Mouse (Mus musculus) limb, embryonic 15.5 days (tissue): ENCODE results near the gene Fam189b. TPM values are rescaled to one million over a fixed set of nuclear protein-coding genes. Genes with fewer than 3 reads are reported as not detected.
"Not testable (repeated sequence)": the region's sequence is repeated elsewhere in the genome, so short reads cannot be mapped to it uniquely, and the experiment has no call there.

Experiments used
- ATAC-seq: fragments of 200-750 bp; cut with Nextera tagmentation; 2 replicates; pipeline ENCODE4 v1.8.0; 2017; ENCODE audit warnings: low read depth, moderate TSS enrichment; ENCODE audit not compliant: insufficient number of reproducible peaks, low FRiP score, low TSS enrichment
- H3K27ac ChIP-seq: fragments of 300-500 bp; sonication (generic); 2 replicates; pipeline ENCODE4 v1.5.1; 2015; ENCODE audit warnings: moderate library complexity, mild to moderate bottlenecking, inconsistent platforms
- H3K27me3 ChIP-seq: fragments of 300-500 bp; sonication (generic); 2 replicates; pipeline ENCODE4 v1.6.1; 2015; ENCODE audit warnings: inconsistent platforms
- H3K36me3 ChIP-seq: fragments of 300-500 bp; sonication (generic); 2 replicates; pipeline ENCODE4 v1.6.1; 2015; ENCODE audit warnings: inconsistent platforms
- H3K4me1 ChIP-seq: fragments of 300-500 bp; sonication (generic); 2 replicates; pipeline ENCODE4 v1.6.1; 2015; ENCODE audit warnings: inconsistent platforms
- H3K4me2 ChIP-seq: fragments of 300-500 bp; sonication (generic); 2 replicates; pipeline ENCODE4 v1.6.1; 2015; ENCODE audit warnings: mild to moderate bottlenecking, inconsistent platforms
- H3K4me3 ChIP-seq: fragments of 300-500 bp; sonication (generic); 2 replicates; pipeline ENCODE4 v1.5.1; 2015; ENCODE audit warnings: mild to moderate bottlenecking, inconsistent platforms
- H3K9ac ChIP-seq: fragments of 300-500 bp; sonication (generic); 2 replicates; pipeline ENCODE4 v1.6.1; 2015; ENCODE audit warnings: inconsistent platforms
- H3K9me3 ChIP-seq: fragments of 300-500 bp; sonication (generic); 2 replicates; pipeline ENCODE4 v1.6.1; 2016; ENCODE audit warnings: inconsistent platforms
- WGBS: fragments of 180-500 bp; shearing (Covaris S2); methylation state at CpG from one replicate; pipeline ENCODE4 v1.1.7; 2015; 5-methylcytosine and 5-hydroxymethylcytosine counted together
- polyA plus RNA-seq: library from polyadenylated mRNA; unstranded; fragments of >200 nt; fragmentation: Nextera tagmentation; extraction: Ambion mirVana; gene quantifications from 2 replicates; pipeline ENCODE4 v1.2.1, GENCODE M21; 2015

The Fam189b gene
- polyA plus RNA-seq, 1 experiment from 2014 or later, result 31.4 TPM

DNA sequence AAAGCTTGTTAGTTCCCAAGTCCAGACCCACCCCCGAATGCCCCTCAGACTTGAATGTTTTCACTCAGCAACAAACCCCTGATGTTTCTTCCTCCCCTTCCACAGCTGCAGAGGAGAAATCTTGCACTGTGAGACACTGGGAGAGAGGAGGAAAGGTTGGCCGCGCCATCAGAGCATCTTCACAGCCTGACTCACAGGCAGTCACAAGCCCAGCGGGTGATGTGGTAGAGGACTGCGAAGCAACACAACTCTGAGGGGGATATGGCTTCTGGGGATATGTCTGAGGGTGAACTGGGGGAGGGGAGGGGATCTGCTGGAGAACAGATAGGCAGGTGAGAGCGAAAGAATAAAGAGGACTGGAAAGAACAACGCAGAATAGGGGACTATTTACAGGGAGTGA, 24.3 kb upstream of the Fam189b start:
- Histone ChIP-seq H3K9me3 (no peaks in the 10 kb centered on the region), H3K27me3 (peaks cover 22% of the 10 kb centered on the region), H3K4me1 (peaks cover 15% of the 10 kb centered on the region), H3K9ac (no peak overlapping the region), H3K4me2 (no peak overlapping the region), H3K4me3 (no peak overlapping the region), H3K27ac (no peak overlapping the region), H3K36me3 (no peaks in the 10 kb centered on the region)
- WGBS, result 17% methylated on average over 7 of the region's 7 CpGs
- no peak for ATAC-seq

DNA sequence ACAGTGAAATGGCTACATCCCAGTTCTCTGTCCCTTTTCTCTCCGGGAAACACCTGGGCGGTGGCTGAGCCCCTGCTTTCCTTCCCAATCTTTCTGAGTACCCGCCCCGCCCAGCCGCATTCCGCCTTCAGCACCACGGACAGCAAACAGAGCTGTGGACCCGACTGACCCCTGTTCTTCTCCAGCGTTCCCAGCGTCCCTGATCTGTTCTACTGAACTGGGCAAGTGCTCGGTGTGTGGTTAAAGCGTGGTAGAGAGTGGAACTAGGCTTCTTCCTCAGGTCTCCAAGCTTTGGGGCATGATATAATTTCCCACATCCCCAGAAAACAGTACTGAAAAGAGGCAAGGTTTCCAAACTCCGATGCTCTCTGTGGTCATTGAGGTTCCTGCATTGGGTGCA, 23.7 kb upstream of the Fam189b start:
- no peak for ATAC-seq
- H3K27ac ChIP-seq, result no peak overlapping the region
- no peak overlapping the region for H3K9ac ChIP-seq
- H3K36me3 ChIP-seq, result no peaks in the 10 kb centered on the region
- H3K4me1 ChIP-seq, result peaks cover 18% of the 10 kb centered on the region
- peak overlapping the region; percentile 99 for H3K4me2 ChIP-seq
- 3% methylated on average over 13 of the region's 13 CpGs for WGBS
- H3K4me3 ChIP-seq, result peak overlapping the region; percentile 54
- H3K9me3 ChIP-seq, result no peaks in the 10 kb centered on the region
- H3K27me3 ChIP-seq, result peaks cover 22% of the 10 kb centered on the region

DNA sequence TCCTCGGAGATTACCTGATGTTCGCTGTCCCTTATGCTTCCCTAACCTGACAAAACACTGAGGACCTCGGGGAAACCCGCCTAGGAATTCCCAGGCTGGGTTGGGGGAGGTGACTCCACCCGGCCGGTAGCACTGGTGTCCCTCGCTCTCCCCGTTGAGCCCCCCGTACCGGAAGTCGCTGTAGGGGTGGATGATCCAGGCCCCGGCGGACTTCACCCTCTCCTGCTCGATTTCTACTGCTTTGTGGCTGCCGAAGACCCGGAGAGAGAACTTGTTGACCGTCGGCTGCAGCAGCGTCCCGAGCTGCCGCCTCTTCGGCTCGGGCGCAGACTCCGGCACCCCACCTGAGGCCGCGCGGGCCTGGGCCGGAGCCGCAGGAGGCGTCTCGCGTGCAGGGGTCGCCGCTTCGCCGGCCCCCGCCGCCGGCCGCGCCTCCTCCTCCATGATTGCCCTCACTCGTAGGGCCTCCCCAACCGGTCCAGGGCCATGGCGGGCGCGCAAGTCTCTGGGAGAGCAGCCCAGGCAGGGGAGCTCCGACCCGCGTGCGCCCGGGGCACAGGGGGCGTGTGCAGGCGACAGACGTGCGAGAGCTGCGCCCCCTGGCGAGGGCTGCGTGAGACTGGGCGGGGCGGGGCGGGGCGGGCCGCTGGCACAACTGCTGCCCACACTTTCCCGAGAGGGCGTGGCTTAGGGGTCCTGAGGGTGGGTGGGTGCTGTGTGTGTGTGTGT, 23.2 kb upstream of the Fam189b start, which contains the start of gene Hcn3:
Gene Hcn3, minus strand, starts transcription at position 581 of the 729 bp plus-strand sequence.
- peak within 1 kb of the TSS; percentile 99 for H3K4me2 ChIP-seq
- H3K9me3 ChIP-seq, result no peaks in the 10 kb centered on the region
- peaks cover 22% of the 10 kb centered on the region for H3K27me3 ChIP-seq
- ATAC-seq, result peak; percentile 68; the same call in 1 of the 2 replicates
- H3K9ac ChIP-seq, result peak within 1 kb of the TSS; percentile 37
- H3K27ac ChIP-seq, result no peak within 1 kb of the TSS
- H3K36me3 ChIP-seq, result no peaks in the 10 kb centered on the region
- H3K4me1 ChIP-seq, result peaks cover 18% of the 10 kb centered on the region
- peak within 1 kb of the TSS; percentile 54 for H3K4me3 ChIP-seq
- WGBS, result 0% methylated on average over 62 of the region's 66 CpGs

DNA sequence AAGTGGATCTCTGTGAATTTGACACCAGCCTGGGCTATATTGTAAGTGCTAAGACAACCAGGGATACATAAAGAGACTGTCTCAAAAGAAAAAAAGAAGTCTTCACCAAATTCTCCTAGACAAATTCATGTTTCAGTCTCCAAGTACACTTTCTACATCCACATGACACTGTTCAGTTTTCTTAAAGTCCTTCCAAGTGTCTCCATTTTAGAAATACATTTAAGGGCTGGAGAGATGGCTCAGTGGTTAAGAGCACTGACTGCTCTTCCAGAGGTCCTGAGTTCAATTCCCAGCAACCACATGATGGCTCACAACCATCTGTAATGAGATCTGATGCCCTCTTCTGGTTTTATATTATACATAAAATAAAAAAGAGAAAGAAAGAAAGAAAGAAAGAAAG, 21.7 kb upstream of the Fam189b start:
- not testable (repeated sequence) for ATAC-seq, H3K36me3 ChIP-seq, H3K4me3 ChIP-seq, H3K9ac ChIP-seq, H3K9me3 ChIP-seq, H3K4me2 ChIP-seq, H3K27ac ChIP-seq
- peaks cover 22% of the 10 kb centered on the region for H3K27me3 ChIP-seq
- peaks cover 27% of the 10 kb centered on the region for H3K4me1 ChIP-seq

DNA sequence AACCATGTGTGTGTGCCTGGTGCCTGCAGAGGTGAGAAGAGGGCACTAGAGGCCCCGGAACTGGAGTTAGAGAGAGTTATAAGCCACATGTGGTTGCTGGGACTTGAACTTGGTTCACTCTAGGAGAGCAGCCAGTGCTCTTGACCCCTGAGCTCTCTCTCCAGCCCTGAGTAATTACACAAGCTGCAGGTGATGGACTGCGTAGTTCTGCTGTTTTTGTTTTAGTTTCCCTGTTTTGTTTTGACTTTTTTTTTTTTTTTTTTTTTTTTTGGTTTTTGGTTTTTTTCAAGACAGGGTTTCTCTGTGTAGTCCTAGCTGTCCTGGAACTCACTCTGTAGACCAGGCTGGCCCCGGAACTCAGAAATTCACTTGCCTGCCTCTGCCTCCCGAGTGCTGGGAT, 21.2 kb upstream of the Fam189b start:
- peaks cover 32% of the 10 kb centered on the region for H3K4me1 ChIP-seq
- no peak overlapping the region for H3K4me2 ChIP-seq
- 69% methylated on average over 4 of the region's 4 CpGs for WGBS
- no peak overlapping the region for H3K27ac ChIP-seq
- ATAC-seq, result no peak
- H3K27me3 ChIP-seq, result peaks cover 22% of the 10 kb centered on the region
- no peaks in the 10 kb centered on the region for H3K9me3 ChIP-seq
- H3K36me3 ChIP-seq, result peaks cover 6% of the 10 kb centered on the region; the same call in 1 of the 2 replicates
- no peak overlapping the region for H3K9ac ChIP-seq
- no peak overlapping the region for H3K4me3 ChIP-seq

DNA sequence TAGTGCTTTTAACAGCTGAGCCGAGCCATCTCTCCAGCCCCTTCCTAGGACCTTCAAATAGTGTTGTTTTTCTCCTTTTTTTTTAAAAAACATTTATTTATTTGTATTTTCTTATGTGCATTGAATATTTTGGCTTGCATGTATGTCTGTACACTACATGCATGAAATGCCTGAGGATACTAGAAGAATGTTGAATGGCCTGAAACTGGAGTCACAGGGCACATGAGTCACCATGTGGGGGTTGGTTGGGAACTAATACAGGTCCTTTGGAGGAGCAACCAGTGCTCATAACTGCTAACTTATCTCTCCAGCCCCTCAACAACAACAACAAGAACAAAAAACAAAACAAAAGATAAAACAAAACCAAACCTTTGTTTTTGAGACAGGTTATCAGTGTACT, 19.8 kb upstream of the Fam189b start:
- peaks cover 19% of the 10 kb centered on the region for H3K27me3 ChIP-seq
- H3K9me3 ChIP-seq, result no peaks in the 10 kb centered on the region
- 64% methylated on average over 1 of the region's 1 CpGs for WGBS
- H3K4me3 ChIP-seq, result no peak overlapping the region
- no peak overlapping the region for H3K27ac ChIP-seq
- H3K36me3 ChIP-seq, result peaks cover 17% of the 10 kb centered on the region
- no peak overlapping the region for H3K4me2 ChIP-seq
- no peak for ATAC-seq
- peaks cover 36% of the 10 kb centered on the region for H3K4me1 ChIP-seq
- no peak overlapping the region for H3K9ac ChIP-seq

DNA sequence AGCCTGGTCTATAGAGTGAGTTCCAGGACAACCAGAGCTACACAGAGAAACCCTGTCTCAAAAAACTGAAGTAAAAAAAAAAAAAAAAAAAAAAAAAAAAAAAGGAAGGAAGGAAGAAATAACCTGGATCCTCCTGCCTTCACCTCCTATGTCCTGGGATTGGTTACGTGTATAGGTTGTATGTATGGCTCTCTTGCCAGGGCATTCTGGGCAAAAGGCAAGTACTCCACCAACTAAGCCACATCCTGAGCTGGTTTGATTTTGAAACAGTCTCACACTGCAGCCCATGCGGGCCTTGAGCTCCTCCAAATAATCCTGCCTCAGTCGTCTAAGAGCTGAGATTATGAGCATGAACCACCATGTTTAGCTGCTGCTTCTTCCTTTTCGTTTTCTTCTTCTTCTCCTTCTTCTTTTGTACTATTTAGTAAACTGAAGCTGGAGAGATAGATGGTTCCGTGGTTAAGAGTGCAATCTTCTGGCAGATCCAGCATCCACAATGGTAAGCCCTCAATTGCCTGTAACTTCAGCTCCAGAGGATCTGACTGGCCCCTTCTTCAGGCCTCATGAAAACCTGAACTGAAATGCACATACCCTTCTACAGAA, 19.2 kb upstream of the Fam189b start:
- H3K4me2 ChIP-seq, result peak overlapping the region; percentile 66
- H3K36me3 ChIP-seq, result peaks cover 24% of the 10 kb centered on the region
- H3K27ac ChIP-seq, result peak overlapping the region; percentile 98; the same call in 1 of the 2 replicates
- H3K4me3 ChIP-seq, result peak overlapping the region; percentile 89
- no peak for ATAC-seq
- H3K9me3 ChIP-seq, result no peaks in the 10 kb centered on the region
- 71% methylated on average over 5 of the region's 5 CpGs for WGBS
- H3K9ac ChIP-seq, result no peak overlapping the region
- H3K4me1 ChIP-seq, result peaks cover 36% of the 10 kb centered on the region
- H3K27me3 ChIP-seq, result peaks cover 12% of the 10 kb centered on the region

DNA sequence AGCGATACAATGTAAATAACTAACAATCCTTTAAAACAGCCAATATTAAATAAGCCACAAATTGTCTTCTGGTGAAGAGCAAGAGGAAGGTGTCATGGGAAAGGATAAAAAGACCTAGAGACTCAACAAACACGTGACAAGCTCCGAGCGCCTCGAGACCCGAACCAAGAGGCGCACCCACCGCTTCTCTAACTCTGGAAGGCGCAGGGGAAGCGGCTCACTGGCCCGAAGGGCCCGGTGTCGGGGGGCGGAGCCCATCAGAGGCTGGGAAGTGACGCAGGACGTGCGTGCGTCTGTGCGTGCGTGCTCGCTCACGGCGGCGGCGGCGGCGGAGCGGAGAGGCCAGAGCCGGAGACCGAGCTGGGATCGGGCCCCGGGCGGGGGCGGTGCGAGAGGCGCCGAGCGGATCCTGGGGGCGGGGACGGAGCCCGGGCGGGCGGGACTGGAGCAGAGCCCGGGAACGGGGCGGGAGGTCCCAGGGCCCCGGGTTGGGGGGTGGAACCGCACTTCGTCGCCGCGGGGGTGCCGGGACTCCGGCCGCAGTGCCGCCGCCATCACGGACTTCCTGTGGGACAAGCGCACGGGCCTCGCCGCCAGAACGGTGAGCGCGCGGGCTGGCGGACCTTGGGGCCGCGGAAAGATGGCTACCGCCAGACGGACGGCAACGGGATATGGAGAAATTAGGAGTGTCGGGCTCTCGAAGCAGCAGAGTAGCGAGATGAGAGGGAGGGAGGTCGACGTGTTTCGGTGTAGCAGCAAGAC, 18.3 kb upstream of the Fam189b start, which contains the start of gene Clk2:
Gene Clk2, plus strand, starts transcription at position 290 of the 762 bp plus-strand sequence.
- peak within 1 kb of the TSS; percentile 89 for H3K4me3 ChIP-seq
- H3K27ac ChIP-seq, result peak within 1 kb of the TSS; percentile 98
- peaks cover 33% of the 10 kb centered on the region for H3K36me3 ChIP-seq
- H3K27me3 ChIP-seq, result peaks cover 3% of the 10 kb centered on the region
- peak within 1 kb of the TSS; percentile 66 for H3K4me2 ChIP-seq
- under 1% methylated on average over 75 of the region's 79 CpGs for WGBS
- H3K4me1 ChIP-seq, result peaks cover 29% of the 10 kb centered on the region
- H3K9me3 ChIP-seq, result no peaks in the 10 kb centered on the region
- peak within 1 kb of the TSS; percentile 89 for H3K9ac ChIP-seq
- peak; percentile 92 for ATAC-seq

DNA sequence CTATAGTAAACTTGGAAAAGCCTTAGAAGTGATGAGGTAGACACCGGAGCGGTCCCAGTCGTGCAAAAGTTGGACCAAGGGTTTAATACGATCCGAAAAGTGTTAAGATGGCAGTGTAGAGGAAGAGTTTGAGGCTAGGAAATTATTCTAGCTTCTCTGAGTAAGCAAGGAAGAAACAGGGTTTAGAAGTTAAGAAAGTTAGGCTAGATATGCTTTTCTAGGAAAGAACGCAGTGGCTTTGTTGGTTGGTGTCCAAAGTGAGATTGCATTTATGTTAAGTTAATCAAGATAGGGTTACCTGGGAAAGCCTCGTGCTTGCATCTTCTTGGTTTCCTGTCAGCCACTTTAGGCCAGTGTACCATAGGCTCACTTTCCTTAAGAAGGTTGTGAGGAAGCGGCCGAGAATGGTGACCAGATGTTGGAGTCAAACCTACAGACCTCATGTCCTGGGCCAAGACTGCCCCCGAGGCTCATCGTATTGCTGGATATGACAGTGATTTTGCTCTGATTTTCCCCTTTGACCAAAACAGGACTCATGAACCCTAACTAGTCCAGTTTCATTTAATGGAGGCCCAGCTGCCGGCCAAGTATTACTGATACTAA, 17.6 kb upstream of the Fam189b start:
- H3K9ac ChIP-seq, result peak overlapping the region; percentile 89
- WGBS, result 12% methylated on average over 12 of the region's 12 CpGs
- peak overlapping the region; percentile 66 for H3K4me2 ChIP-seq
- peaks cover 40% of the 10 kb centered on the region for H3K36me3 ChIP-seq
- H3K4me3 ChIP-seq, result peak overlapping the region; percentile 89
- ATAC-seq, result no peak
- H3K27ac ChIP-seq, result peak overlapping the region; percentile 98
- H3K9me3 ChIP-seq, result no peaks in the 10 kb centered on the region
- H3K27me3 ChIP-seq, result no peaks in the 10 kb centered on the region
- H3K4me1 ChIP-seq, result peaks cover 22% of the 10 kb centered on the region

DNA sequence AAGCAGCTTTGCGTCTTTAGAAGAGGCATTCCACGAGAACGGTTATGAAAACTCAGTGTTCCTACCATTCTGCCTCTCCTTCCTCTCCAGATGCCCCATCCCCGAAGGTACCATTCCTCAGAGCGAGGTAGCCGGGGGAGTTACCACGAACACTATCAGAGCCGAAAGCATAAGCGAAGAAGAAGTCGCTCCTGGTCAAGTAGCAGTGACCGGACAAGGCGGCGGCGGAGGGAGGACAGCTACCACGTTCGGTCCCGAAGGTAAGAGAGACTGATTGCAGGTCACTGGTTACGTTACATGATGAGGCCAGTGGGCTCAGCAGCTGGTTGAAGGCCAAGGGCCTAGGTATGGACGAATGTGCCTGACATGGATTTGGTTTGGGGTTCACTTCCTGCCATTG, 16.0 kb upstream of the Fam189b start:
- Histone ChIP-seq H3K4me2 (no peak overlapping the region), H3K27ac (no peak overlapping the region), H3K36me3 (peaks cover 53% of the 10 kb centered on the region), H3K4me3 (no peak overlapping the region), H3K9me3 (no peaks in the 10 kb centered on the region), H3K27me3 (no peaks in the 10 kb centered on the region), H3K4me1 (peaks cover 21% of the 10 kb centered on the region), H3K9ac (no peak overlapping the region)
- WGBS, result 89% methylated on average over 19 of the region's 19 CpGs
- ATAC-seq, result no peak

DNA sequence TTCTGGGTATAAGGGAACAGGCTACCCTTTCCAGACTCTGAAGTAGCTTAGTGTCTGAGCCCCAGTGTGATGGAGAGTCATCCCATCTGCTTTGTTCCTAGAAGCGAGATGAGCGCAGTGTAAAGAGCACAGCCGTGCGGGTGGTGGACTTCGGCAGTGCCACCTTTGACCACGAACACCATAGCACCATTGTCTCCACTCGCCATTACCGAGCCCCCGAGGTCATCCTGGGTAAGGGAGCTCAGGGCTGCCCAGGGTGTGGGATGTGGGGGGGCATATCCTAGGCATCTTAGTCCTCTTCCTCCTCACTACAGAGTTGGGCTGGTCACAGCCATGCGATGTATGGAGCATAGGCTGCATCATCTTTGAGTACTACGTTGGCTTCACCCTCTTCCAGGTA, 8.1 kb upstream of the Fam189b start:
- Histone ChIP-seq H3K27ac (no peak overlapping the region), H3K4me2 (no peak overlapping the region), H3K27me3 (no peaks in the 10 kb centered on the region), H3K9ac (no peak overlapping the region), H3K4me1 (peaks cover 16% of the 10 kb centered on the region), H3K9me3 (no peaks in the 10 kb centered on the region), H3K36me3 (peaks cover 73% of the 10 kb centered on the region), H3K4me3 (no peak overlapping the region)
- WGBS, result 94% methylated on average over 11 of the region's 11 CpGs
- no peak for ATAC-seq
